In the genomic region with DNA sequence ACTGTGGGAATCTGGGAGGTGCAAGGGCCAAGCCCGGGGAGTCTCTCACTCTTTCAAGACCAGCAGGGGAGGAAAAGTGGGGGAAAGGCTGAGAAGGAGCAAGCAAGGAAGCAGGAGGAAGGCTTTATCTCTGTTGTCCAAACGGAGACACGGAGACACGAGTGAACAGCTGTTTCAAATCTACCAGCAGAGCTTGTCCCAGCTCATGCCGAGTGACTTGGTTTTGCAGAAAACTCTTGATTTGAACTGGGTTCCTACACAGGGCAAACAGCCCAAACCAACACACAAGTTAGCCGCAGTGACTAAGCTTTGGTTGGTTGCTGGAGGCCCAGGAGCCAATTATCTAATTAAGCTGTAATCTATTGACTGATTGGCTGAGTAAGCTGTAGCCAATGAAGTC, we compare ENCODE assay signal across 24 mouse cellular contexts. TPM values are rescaled to one million over a fixed set of nuclear protein-coding genes. Genes with fewer than 3 reads are reported as not detected.
A peak's percentile ranks its signal among the peaks of the same experiment; 100 is the strongest.
DNase-seq lines count a peak whose midpoint lies in the region; ATAC-seq and TF ChIP-seq lines count a peak whose summit lies in the region.
"Had no signal": no experiment of that assay in that cellular context is flagged by ENCODE, and none has a peak within 500 bp of the region (broad histone marks: within the 10 kb centered on the region; RNA-seq: fewer than 3 reads in every experiment).

No protein-coding gene starts in this region.

- H3K9ac ChIP-seq in lung, embryonic 14.5 days: no peak overlapping the region
- H3K9ac ChIP-seq in MEL (ENCODE audit: control insufficient read depth, low read depth, low read length, poor library complexity, severe bottlenecking): no peak overlapping the region
- H3K9ac ChIP-seq: hindbrain, embryonic 12.5 days; liver, embryonic 15.5 days; midbrain, embryonic 15.5 days had no signal

- no peaks in the 10 kb centered on the region for H3K4me1 ChIP-seq in lung, embryonic 14.5 days (ENCODE audit: insufficient read depth)
- H3K4me1 ChIP-seq in MEL (ENCODE audit: control insufficient read depth in 1 of 2, insufficient read depth in 2 of 2, low read length in 2 of 2): 0 out of 4 replicates have a peak, but pooled peaks cover 0 to 3% of the 10 kb centered on the region in 2 experiments
- H3K4me1 ChIP-seq in embryonic fibroblast, embryonic 13.5 days (ENCODE audit: control insufficient read depth, insufficient read depth, low read length): peaks cover 7% of the 10 kb centered on the region
- H3K4me1 ChIP-seq in forebrain, embryonic 10.5 days: no peaks in the 10 kb centered on the region
- H3K4me1 ChIP-seq: hindbrain, embryonic 12.5 days; midbrain, embryonic 15.5 days had no signal

- no peaks in the 10 kb centered on the region for H3K79me2 ChIP-seq in MEL (ENCODE audit: control insufficient read depth, insufficient read depth, low read length, poor library complexity)

- no peaks in the 10 kb centered on the region for H3K27me3 ChIP-seq in lung, embryonic 14.5 days (ENCODE audit: insufficient read depth, low read length)
- peaks cover 0 to 4% of the 10 kb centered on the region in 2 experiments; a peak in 3 of 4 replicates for H3K27me3 ChIP-seq in MEL (ENCODE audit: control insufficient read depth in 1 of 2, insufficient read depth in 2 of 2, low read length in 2 of 2)
- H3K27me3 ChIP-seq in forebrain, embryonic 10.5 days (ENCODE audit: poor library complexity, severe bottlenecking): peaks cover 8% of the 10 kb centered on the region; the same call in 1 of the 2 replicates
- H3K27me3 ChIP-seq: CH12.LX; hindbrain, embryonic 12.5 days; midbrain, embryonic 15.5 days had no signal

- peak; percentile 90 for DNase-seq in heart, adult 11 months
- DNase-seq in heart, postnatal 36 days: no peak
- DNase-seq in lung, embryonic 14.5 days: peak; percentile 38
- no peak for DNase-seq in lung, postnatal 36 days
- peak; percentile 32 for DNase-seq in MEL (ENCODE audit: low read depth, low spot score)
- no peak for DNase-seq in cerebellum, postnatal 4 days (ENCODE audit: low spot score in 2 of 2)
- DNase-seq in forebrain, embryonic 10.5 days (ENCODE audit: extremely low spot score, low spot score): no peak
- DNase-seq: adrenal gland, postnatal 25 days; cerebellum, adult 9-10 months; kidney, adult 11 months; kidney, postnatal 10 days; liver; thymus, postnatal 14 days had no signal

- H3K36me3 ChIP-seq in lung, embryonic 14.5 days (ENCODE audit: insufficient read depth): no peaks in the 10 kb centered on the region
- H3K36me3 ChIP-seq in MEL (ENCODE audit: control insufficient read depth in 1 of 2, insufficient read depth in 2 of 2, low read length in 2 of 2): no peaks in the 10 kb centered on the region
- H3K36me3 ChIP-seq in forebrain, embryonic 10.5 days (replicated peaks): no peaks in the 10 kb centered on the region
- H3K36me3 ChIP-seq: G1E; hindbrain, embryonic 12.5 days; limb, embryonic 10.5 days; liver, embryonic 15.5 days; midbrain, embryonic 15.5 days had no signal

- intact Hi-C loops in heart, postnatal 36 days (cut with DNase I): no loop called here

- H3K4me2 ChIP-seq in lung, embryonic 14.5 days: no peak overlapping the region
- H3K4me2 ChIP-seq: hindbrain, embryonic 12.5 days; liver, embryonic 15.5 days; midbrain, embryonic 15.5 days had no signal

- H3K4me3 ChIP-seq in lung, embryonic 14.5 days (ENCODE audit: low read depth, low read length): no peak overlapping the region
- H3K4me3 ChIP-seq in MEL (ENCODE audit: control insufficient read depth in 1 of 2, insufficient read depth in 1 of 2, low read depth in 2 of 2, low read length in 2 of 2): no peak overlapping the region
- no peak overlapping the region for H3K4me3 ChIP-seq in embryonic fibroblast, embryonic 13.5 days (ENCODE audit: insufficient read depth, low read length)
- H3K4me3 ChIP-seq in forebrain, embryonic 10.5 days: no peak overlapping the region
- H3K4me3 ChIP-seq: erythroblast, embryonic 14.5 days; hindbrain, embryonic 12.5 days; limb, embryonic 10.5 days; liver, embryonic 15.5 days; midbrain, embryonic 15.5 days had no signal

- no peak for ATAC-seq in lung, embryonic 14.5 days (ENCODE audit: insufficient read depth)
- ATAC-seq: activated CD4-positive, CD25-positive, alpha-beta regulatory T cell, adult 4 months; forebrain, embryonic 14.5 days; midbrain, embryonic 15.5 days had no signal

- no peak for TF ChIP-seq RAD21 in MEL (IDR thresholded peaks at IDR 0.05; ENCODE audit: low read depth, low read length)

- TF ChIP-seq CTCF in lung, embryonic 14.5 days (IDR thresholded peaks at IDR 0.05; ENCODE audit: low read depth): no peak
- no peak for TF ChIP-seq CTCF in MEL (IDR thresholded peaks at IDR 0.05 in 2 of 3, conservative IDR thresholded peaks at IDR 0.05 in 1 of 3; ENCODE audit: control insufficient read depth in 1 of 3, insufficient read depth in 1 of 3, low read depth in 2 of 3, low read length in 3 of 3, poor library complexity in 1 of 3, severe bottlenecking in 1 of 3)
- TF ChIP-seq CTCF in embryonic fibroblast, embryonic 13.5 days (IDR thresholded peaks at IDR 0.05; ENCODE audit: borderline replicate concordance, insufficient read depth, low read length): no peak

- WGBS in lung, embryonic 14.5 days: 18% methylated on average over 6 of the region's 6 CpGs
- 54% methylated on average over 6 of the region's 6 CpGs for WGBS in forebrain, embryonic 10.5 days

- H3K27ac ChIP-seq in lung, embryonic 14.5 days (ENCODE audit: low read depth): no peak overlapping the region
- H3K27ac ChIP-seq in MEL (ENCODE audit: control insufficient read depth, low read depth, low read length): no peak overlapping the region
- peak overlapping the region; percentile 16; the same call in 1 of the 2 replicates for H3K27ac ChIP-seq in embryonic fibroblast, embryonic 13.5 days (ENCODE audit: insufficient read depth, low read length)
- H3K27ac ChIP-seq in forebrain, embryonic 10.5 days: no peak overlapping the region
- H3K27ac ChIP-seq: hindbrain, embryonic 12.5 days; limb, embryonic 10.5 days; liver, embryonic 15.5 days; midbrain, embryonic 15.5 days had no signal

- no peak for TF ChIP-seq POLR2A in MEL (IDR thresholded peaks at IDR 0.05; ENCODE audit: control insufficient read depth in 1 of 2, insufficient read depth in 1 of 2, low read depth in 1 of 2, low read length in 2 of 2, poor library complexity in 1 of 2)
- no peak for TF ChIP-seq POLR2A in embryonic fibroblast, embryonic 13.5 days (IDR thresholded peaks at IDR 0.05; ENCODE audit: low read depth, low read length)

- TF ChIP-seq EP300 in MEL (IDR thresholded peaks at IDR 0.05; ENCODE audit: low read depth in 1 of 2, low read length in 2 of 2): no peak

- no peaks in the 10 kb centered on the region for H3K9me3 ChIP-seq in lung, embryonic 14.5 days (ENCODE audit: low read depth, low read length)
- H3K9me3 ChIP-seq in MEL (replicated peaks; ENCODE audit: insufficient read depth, low read length): no peaks in the 10 kb centered on the region
- H3K9me3 ChIP-seq in forebrain, embryonic 10.5 days: no peaks in the 10 kb centered on the region
- H3K9me3 ChIP-seq: G1E; hindbrain, embryonic 12.5 days; limb, embryonic 10.5 days; liver, embryonic 15.5 days; megakaryocyte, embryonic 14.5 days; midbrain, embryonic 15.5 days had no signal

TF ChIP-seq in MEL, 35 proteins besides CTCF, POLR2A, EP300 and RAD21:
- TF ChIP-seq UBTF (IDR thresholded peaks at IDR 0.05; ENCODE audit: borderline replicate concordance, insufficient read depth, low read depth, low read length) (no peak), NRF1 (IDR thresholded peaks at IDR 0.05; ENCODE audit: insufficient read depth, low read depth, low read length, poor library complexity, severe bottlenecking) (no peak), NELFE (IDR thresholded peaks at IDR 0.05; ENCODE audit: low read depth, low read length) (no peak), MAFK (IDR thresholded peaks at IDR 0.05; ENCODE audit: borderline replicate concordance, low read depth, low read length) (no peak), HCFC1 (IDR thresholded peaks at IDR 0.05; ENCODE audit: low read depth, low read length) (no peak), GABPA (IDR thresholded peaks at IDR 0.05; ENCODE audit: low read depth, low read length) (no peak), MYB (IDR thresholded peaks at IDR 0.05; ENCODE audit: low read depth, low read length) (no peak), E2F4 (IDR thresholded peaks at IDR 0.05; ENCODE audit: borderline replicate concordance, low read depth, low read length) (no peak), CHD2 (IDR thresholded peaks at IDR 0.05; ENCODE audit: low read length) (no peak), ZC3H11A (IDR thresholded peaks at IDR 0.05; ENCODE audit: low read depth, low read length) (no peak), KAT2A (conservative IDR thresholded peaks at IDR 0.05; ENCODE audit: low read depth, low read length) (no peak), ETS1 (IDR thresholded peaks at IDR 0.05; ENCODE audit: low read depth, low read length) (no peak)

RNA-seq across cellular contexts. Expression of a gene that starts 5.4 kb away (rescaled TPM):
- total RNA-seq in heart, postnatal 36 days (2021): 10 to 100 TPM; 33.0 to 35.0 TPM
- polyA plus RNA-seq in lung, embryonic 14.5 days (2014; fragmentation: Nextera tagmentation; extraction: Ambion mirVana): 290 and 295 TPM in 2 replicates
- 68.8 and 87.3 TPM in 2 replicates for total RNA-seq in MEL (2012; rRNA removed)
- 100 to 1,000 TPM in 1 of 2 experiments, not detected in 1; 114 TPM for polyA plus RNA-seq in MEL (2012; ENCODE audit: insufficient read depth in 1 of 2, insufficient read length in 2 of 2, low read depth in 1 of 2, low replicate concordance in 2 of 2, missing spikeins in 1 of 2)
- 315 and 331 TPM in 2 replicates for polyA plus RNA-seq in embryonic fibroblast, embryonic 13.5 days (2011; ENCODE audit: insufficient read length, low read depth, missing spikeins)
- polyA plus RNA-seq in forebrain, embryonic 10.5 days (2016; fragmentation: Nextera tagmentation; extraction: Ambion mirVana): 144 and 153 TPM in 2 replicates

Comparison
In these comparisons a context has a peak if more than half of its experiments do, and no peak if none do; other contexts are left out.
1. DNase-seq: peak in heart, adult 11 months (single experiment), lung, embryonic 14.5 days (single experiment) and MEL (single experiment); none in heart, postnatal 36 days (0 of 2), lung, postnatal 36 days (single experiment), cerebellum, postnatal 4 days (0 of 2) and forebrain, embryonic 10.5 days (single experiment).